Mouse (Mus musculus): ENCODE results near the gene Camk1d. TPM values are rescaled to one million over a fixed set of nuclear protein-coding genes. Genes with fewer than 3 reads are reported as not detected.

Camk1d gene
- polyA plus RNA-seq, 1 experiment: 1.6 TPM

- Histone ChIP-seq H3K4me3 (ENCODE audit: insufficient read depth, poor library complexity, severe bottlenecking) (no peak overlapping the region), H3K79me3 (ENCODE audit: low read depth) (peaks cover 3% of the 10 kb centered on the region), H3K36me3 (ENCODE audit: control insufficient read depth, insufficient read depth) (no peaks in the 10 kb centered on the region), H3K79me2 (ENCODE audit: control insufficient read depth, insufficient read depth) (peaks cover 17% of the 10 kb centered on the region), H3ac (ENCODE audit: control insufficient read depth, insufficient read length, low read depth) (no peak overlapping the region), H3K27me3 (ENCODE audit: control insufficient read depth, insufficient read depth, insufficient read length) (no peaks in the 10 kb centered on the region)
- no peak for TF ChIP-seq MYOG (IDR thresholded peaks at IDR 0.05; ENCODE audit: control insufficient read depth, extremely low read depth, insufficient read length)
- TF ChIP-seq MYOD1 (IDR thresholded peaks at IDR 0.05; ENCODE audit: control insufficient read depth, insufficient read length, low read depth): no peak
- no peak for TF ChIP-seq FOSL1 (IDR thresholded peaks at IDR 0.05; ENCODE audit: insufficient read depth, low read length, poor library complexity, severe bottlenecking)
- no peak for TF ChIP-seq USF1 (IDR thresholded peaks at IDR 0.05; ENCODE audit: low read depth)
- no peak for TF ChIP-seq CTCF (IDR thresholded peaks at IDR 0.05; ENCODE audit: control insufficient read depth, insufficient read depth, insufficient read length)
- TF ChIP-seq MAX (IDR thresholded peaks at IDR 0.05): no peak
These were observed 56.3 kb downstream of the Camk1d start for GRCm38 (mm10) chr2:5658000-5658399.

GRCm38 (mm10) chr2:5656326-5656725 lies 58.0 kb downstream of the Camk1d start:
- Histone ChIP-seq H3K4me3 (ENCODE audit: insufficient read depth, poor library complexity, severe bottlenecking) (no peak overlapping the region), H3K27me3 (ENCODE audit: control insufficient read depth, insufficient read depth, insufficient read length) (no peaks in the 10 kb centered on the region)

GRCm38 (mm10) chr2:5652071-5652470 lies 62.2 kb downstream of the Camk1d start:
- TF ChIP-seq FOSL1 (IDR thresholded peaks at IDR 0.05; ENCODE audit: insufficient read depth, low read length, poor library complexity, severe bottlenecking) (no peak), USF1 (IDR thresholded peaks at IDR 0.05; ENCODE audit: low read depth) (no peak), CEBPB (IDR thresholded peaks at IDR 0.05; ENCODE audit: low read depth) (no peak), MAX (IDR thresholded peaks at IDR 0.05) (no peak), MYOD1 (IDR thresholded peaks at IDR 0.05; ENCODE audit: control insufficient read depth, insufficient read length, low read depth) (no peak), MYOG (IDR thresholded peaks at IDR 0.05; ENCODE audit: control insufficient read depth, extremely low read depth, insufficient read length) (no peak), CTCF (IDR thresholded peaks at IDR 0.05; ENCODE audit: control insufficient read depth, insufficient read depth, insufficient read length) (no peak)
- Histone ChIP-seq H3K79me3 (ENCODE audit: low read depth) (peaks cover 2% of the 10 kb centered on the region), H3K79me2 (ENCODE audit: control insufficient read depth, insufficient read depth) (peaks cover 48% of the 10 kb centered on the region), H3ac (ENCODE audit: control insufficient read depth, insufficient read length, low read depth) (no peak overlapping the region), H3K36me3 (ENCODE audit: control insufficient read depth, insufficient read depth) (no peaks in the 10 kb centered on the region), H3K27me3 (ENCODE audit: control insufficient read depth, insufficient read depth, insufficient read length) (no peaks in the 10 kb centered on the region), H3K4me3 (ENCODE audit: insufficient read depth, poor library complexity, severe bottlenecking) (no peak overlapping the region)

More at GRCm38 (mm10) chr2:5656326-5656725, 58.0 kb downstream of the Camk1d start:
- H3K79me2 ChIP-seq (ENCODE audit: control insufficient read depth, insufficient read depth): peaks cover 30% of the 10 kb centered on the region
- no peak overlapping the region for H3ac ChIP-seq (ENCODE audit: control insufficient read depth, insufficient read length, low read depth)
- H3K79me3 ChIP-seq (ENCODE audit: low read depth): peaks cover 3% of the 10 kb centered on the region
- H3K36me3 ChIP-seq (ENCODE audit: control insufficient read depth, insufficient read depth): no peaks in the 10 kb centered on the region
- no peak for TF ChIP-seq MYOD1 (IDR thresholded peaks at IDR 0.05; ENCODE audit: control insufficient read depth, insufficient read length, low read depth)
- TF ChIP-seq MAX (IDR thresholded peaks at IDR 0.05): no peak
- no peak for TF ChIP-seq MYOG (IDR thresholded peaks at IDR 0.05; ENCODE audit: control insufficient read depth, extremely low read depth, insufficient read length)
- no peak for TF ChIP-seq CEBPB (IDR thresholded peaks at IDR 0.05; ENCODE audit: low read depth)
- no peak for TF ChIP-seq FOSL1 (IDR thresholded peaks at IDR 0.05; ENCODE audit: insufficient read depth, low read length, poor library complexity, severe bottlenecking)
- TF ChIP-seq CTCF (IDR thresholded peaks at IDR 0.05; ENCODE audit: control insufficient read depth, insufficient read depth, insufficient read length): no peak
- no peak for TF ChIP-seq USF1 (IDR thresholded peaks at IDR 0.05; ENCODE audit: low read depth)

GRCm38 (mm10) chr2:5651285-5651870 lies 62.9 kb downstream of the Camk1d start:
- TF ChIP-seq FOSL1 (IDR thresholded peaks at IDR 0.05; ENCODE audit: insufficient read depth, low read length, poor library complexity, severe bottlenecking): no peak
- no peak for TF ChIP-seq MAX (IDR thresholded peaks at IDR 0.05)
- Histone ChIP-seq H3K79me2 (ENCODE audit: control insufficient read depth, insufficient read depth) (peaks cover 43% of the 10 kb centered on the region), H3K36me3 (ENCODE audit: control insufficient read depth, insufficient read depth) (no peaks in the 10 kb centered on the region), H3K79me3 (ENCODE audit: low read depth) (peaks cover 2% of the 10 kb centered on the region), H3K27me3 (ENCODE audit: control insufficient read depth, insufficient read depth, insufficient read length) (no peaks in the 10 kb centered on the region), H3ac (ENCODE audit: control insufficient read depth, insufficient read length, low read depth) (no peak overlapping the region), H3K4me3 (ENCODE audit: insufficient read depth, poor library complexity, severe bottlenecking) (no peak overlapping the region)

- Histone ChIP-seq H3K4me3 (ENCODE audit: insufficient read depth, poor library complexity, severe bottlenecking) (no peak overlapping the region), H3ac (ENCODE audit: control insufficient read depth, insufficient read length, low read depth) (no peak overlapping the region), H3K79me2 (ENCODE audit: control insufficient read depth, insufficient read depth) (peaks cover 47% of the 10 kb centered on the region), H3K27me3 (ENCODE audit: control insufficient read depth, insufficient read depth, insufficient read length) (no peaks in the 10 kb centered on the region), H3K79me3 (ENCODE audit: low read depth) (no peaks in the 10 kb centered on the region), H3K36me3 (ENCODE audit: control insufficient read depth, insufficient read depth) (no peaks in the 10 kb centered on the region)
- TF ChIP-seq CTCF (IDR thresholded peaks at IDR 0.05; ENCODE audit: control insufficient read depth, insufficient read depth, insufficient read length): no peak
- no peak for TF ChIP-seq CEBPB (IDR thresholded peaks at IDR 0.05; ENCODE audit: low read depth)
- no peak for TF ChIP-seq MYOD1 (IDR thresholded peaks at IDR 0.05; ENCODE audit: control insufficient read depth, insufficient read length, low read depth)
- TF ChIP-seq USF1 (IDR thresholded peaks at IDR 0.05; ENCODE audit: low read depth): no peak
- TF ChIP-seq MAX (IDR thresholded peaks at IDR 0.05): no peak
- no peak for TF ChIP-seq FOSL1 (IDR thresholded peaks at IDR 0.05; ENCODE audit: insufficient read depth, low read length, poor library complexity, severe bottlenecking)
- TF ChIP-seq MYOG (IDR thresholded peaks at IDR 0.05; ENCODE audit: control insufficient read depth, extremely low read depth, insufficient read length): no peak
These were observed 65.1 kb downstream of the Camk1d start for GRCm38 (mm10) chr2:5649226-5649625.

GRCm38 (mm10) chr2:5648764-5649163 lies 65.6 kb downstream of the Camk1d start:
- H3K79me3 ChIP-seq (ENCODE audit: low read depth): no peaks in the 10 kb centered on the region
- peaks cover 47% of the 10 kb centered on the region for H3K79me2 ChIP-seq (ENCODE audit: control insufficient read depth, insufficient read depth)
- no peaks in the 10 kb centered on the region for H3K27me3 ChIP-seq (ENCODE audit: control insufficient read depth, insufficient read depth, insufficient read length)
- no peak overlapping the region for H3K4me3 ChIP-seq (ENCODE audit: insufficient read depth, poor library complexity, severe bottlenecking)
- no peak overlapping the region for H3ac ChIP-seq (ENCODE audit: control insufficient read depth, insufficient read length, low read depth)
- no peak for TF ChIP-seq USF1 (IDR thresholded peaks at IDR 0.05; ENCODE audit: low read depth)
- TF ChIP-seq CTCF (IDR thresholded peaks at IDR 0.05; ENCODE audit: control insufficient read depth, insufficient read depth, insufficient read length): no peak
- TF ChIP-seq CEBPB (IDR thresholded peaks at IDR 0.05; ENCODE audit: low read depth): peak; percentile 56
- H3K36me3 ChIP-seq (ENCODE audit: control insufficient read depth, insufficient read depth): no peaks in the 10 kb centered on the region
